Mouse (Mus musculus) CH12F3 (cell line): ENCODE results near the gene Nub1.

Source experiments
- in situ Hi-C: fragments of 300-500 bp; cut with MboI; formaldehyde crosslinking; loops from 2 replicates; pipeline ENCODE4 v1.14.3; 2020; ENCODE audit warnings: low sequenced_read_pairs

The Nub1 gene

GRCm38 (mm10) chr5:24696704-24697103 lies 11.4 kb downstream of the Nub1 start:
- in situ Hi-C loops, result no loop called here

- in situ Hi-C loops, result no loop called here
These were observed 15.9 kb downstream of the Nub1 start for GRCm38 (mm10) chr5:24701271-24701670.

- in situ Hi-C loops, result no loop called here
These were observed 19.3 kb downstream of the Nub1 start for GRCm38 (mm10) chr5:24704615-24705014.

- in situ Hi-C loops, result no loop called here
These were observed 24.6 kb downstream of the Nub1 start for GRCm38 (mm10) chr5:24709962-24710361.

- in situ Hi-C loops, result no loop called here
These were observed 26.3 kb downstream of the Nub1 start for GRCm38 (mm10) chr5:24711615-24712014.

- in situ Hi-C loops, result no loop called here
These were observed 27.9 kb downstream of the Nub1 start for GRCm38 (mm10) chr5:24713199-24713598.

- in situ Hi-C loops, result no loop called here
These were observed 28.7 kb downstream of the Nub1 start for GRCm38 (mm10) chr5:24713987-24714386.

- in situ Hi-C loops, result no loop called here
These were observed 32.7 kb downstream of the Nub1 start for GRCm38 (mm10) chr5:24718076-24718475.

- in situ Hi-C loops, result no loop called here
These were observed 34.5 kb downstream of the Nub1 start for GRCm38 (mm10) chr5:24719852-24720251.

- in situ Hi-C loops, result no loop called here
These were observed 38.4 kb downstream of the Nub1 start for GRCm38 (mm10) chr5:24723527-24724269.

- in situ Hi-C loops, result no loop called here
These were observed 38.9 kb downstream of the Nub1 start for GRCm38 (mm10) chr5:24724270-24724634.

- in situ Hi-C loops, result no loop called here
These were observed 39.5 kb downstream of the Nub1 start for GRCm38 (mm10) chr5:24724805-24725204.

GRCm38 (mm10) chr5:24725897-24726296 lies 40.6 kb downstream of the Nub1 start:
- in situ Hi-C loops, result no loop called here

- in situ Hi-C loops, result no loop called here
These were observed 41.8 kb downstream of the Nub1 start for GRCm38 (mm10) chr5:24726901-24727836.

- in situ Hi-C loops, result no loop called here
These were observed 44.6 kb downstream of the Nub1 start for GRCm38 (mm10) chr5:24729797-24730487.

GRCm38 (mm10) chr5:24730488-24730871 lies 45.1 kb downstream of the Nub1 start, which contains the start of gene Wdr86:
TSS of gene Wdr86 (minus strand) at chr5:24730727.
- in situ Hi-C loops, result no loop called here

- in situ Hi-C loops, result no loop called here
These were observed 45.7 kb downstream of the Nub1 start for GRCm38 (mm10) chr5:24730986-24731385.

GRCm38 (mm10) chr5:24733134-24733533 lies 47.8 kb downstream of the Nub1 start:
- in situ Hi-C loops, result no loop called here

- in situ Hi-C loops, result no loop called here
These were observed 48.6 kb downstream of the Nub1 start for GRCm38 (mm10) chr5:24733771-24734426.

GRCm38 (mm10) chr5:24737595-24737994 lies 52.3 kb downstream of the Nub1 start:
- in situ Hi-C loops, result no loop called here

- in situ Hi-C loops, result no loop called here
These were observed 53.2 kb downstream of the Nub1 start for GRCm38 (mm10) chr5:24738517-24738916.
